Mouse (Mus musculus) E14TG2a.4 (cell line): Measurements from ENCODE around the gene H1f0.

ENCODE experiments used
- H3K27me3 ChIP-seq: 2 replicates; pipeline ENCODE4 v1.6.1; 2014; ENCODE audit warnings: low read length, control low read depth; ENCODE audit not compliant: insufficient read depth
- H3K36me3 ChIP-seq: 2 replicates; pipeline ENCODE4 v1.6.1; 2014; ENCODE audit warnings: low read length, control low read depth; ENCODE audit not compliant: insufficient read depth
- H3K4me1 ChIP-seq: replicated peaks from 2 replicates; pipeline ENCODE4 v1.6.1; 2014; ENCODE audit warnings: low read depth, low read length, control low read depth
- H3K4me3 ChIP-seq: replicated peaks from 2 replicates; pipeline ENCODE4 v1.5.1; 2014; ENCODE audit warnings: mild to moderate bottlenecking, low read length
- H3K9me3 ChIP-seq: 2 replicates; pipeline ENCODE4 v1.6.1; 2014; ENCODE audit warnings: low read length, control low read depth
- CTCF ChIP-seq: conservative IDR thresholded peaks from 2 replicates; pipeline ENCODE4 v1.5.1; 2014; ENCODE audit warnings: low read length
- NANOG ChIP-seq: IDR thresholded peaks from 2 replicates; pipeline ENCODE4 v1.6.1; 2014; ENCODE audit warnings: borderline replicate concordance, low read length, mixed read lengths
- POU5F1 ChIP-seq: IDR thresholded peaks from 2 replicates; pipeline ENCODE4 v1.6.1; 2014; ENCODE audit warnings: low read length, borderline replicate concordance

H1f0 gene

DNA sequence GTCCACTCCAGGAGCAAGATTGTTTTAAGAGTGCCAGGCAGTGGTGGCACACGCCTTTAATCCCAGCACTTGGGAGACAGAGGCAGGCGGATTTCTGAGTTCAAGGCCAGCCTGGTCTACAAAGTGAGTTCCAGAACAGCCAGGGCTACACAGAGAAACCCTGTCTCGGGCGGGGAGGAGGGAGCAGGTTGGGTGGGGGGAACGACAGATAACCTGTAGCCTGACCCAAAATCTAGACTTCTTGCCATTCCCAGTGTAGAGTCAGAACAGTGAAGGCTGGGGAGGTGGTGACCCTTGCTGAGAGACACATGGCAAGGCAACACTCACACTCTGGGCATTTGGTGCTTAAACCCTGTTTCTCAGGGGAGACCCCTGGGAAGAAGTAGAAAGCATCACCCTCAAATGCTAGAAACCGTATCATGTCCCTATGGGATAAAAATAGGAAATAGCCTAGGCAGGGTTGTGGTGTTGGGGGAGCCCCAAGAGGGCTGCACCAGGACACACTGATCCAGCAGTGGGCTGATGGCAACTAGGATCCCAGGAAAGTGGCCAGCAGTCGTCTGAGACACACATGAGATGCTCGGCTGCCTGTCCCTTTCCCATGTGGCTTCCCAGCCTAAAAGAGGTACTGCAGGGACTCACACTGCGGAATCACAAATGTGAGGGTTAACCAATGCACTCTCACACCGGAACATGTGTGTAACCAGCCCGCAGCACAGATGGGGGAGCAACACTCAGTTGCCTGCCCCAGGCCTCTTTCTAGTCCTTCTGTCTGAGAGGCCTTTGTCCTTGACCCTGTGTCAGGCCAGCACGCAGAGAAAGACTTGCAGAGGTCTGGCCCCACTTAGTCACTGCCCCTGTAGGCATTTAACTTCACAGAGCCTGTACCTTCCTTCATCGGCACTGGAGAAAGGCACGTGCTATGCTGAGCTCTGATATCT, 38.8 kb upstream of the H1f0 start:
- H3K4me3 ChIP-seq, result no peak overlapping the region
- no peaks in the 10 kb centered on the region for H3K27me3 ChIP-seq
- H3K9me3 ChIP-seq, result no peaks in the 10 kb centered on the region
- H3K4me1 ChIP-seq, result peaks cover 80% of the 10 kb centered on the region
- peaks cover 74% of the 10 kb centered on the region for H3K36me3 ChIP-seq
- no peak for TF ChIP-seq NANOG
- TF ChIP-seq CTCF, result no peak
- TF ChIP-seq POU5F1, result no peak

DNA sequence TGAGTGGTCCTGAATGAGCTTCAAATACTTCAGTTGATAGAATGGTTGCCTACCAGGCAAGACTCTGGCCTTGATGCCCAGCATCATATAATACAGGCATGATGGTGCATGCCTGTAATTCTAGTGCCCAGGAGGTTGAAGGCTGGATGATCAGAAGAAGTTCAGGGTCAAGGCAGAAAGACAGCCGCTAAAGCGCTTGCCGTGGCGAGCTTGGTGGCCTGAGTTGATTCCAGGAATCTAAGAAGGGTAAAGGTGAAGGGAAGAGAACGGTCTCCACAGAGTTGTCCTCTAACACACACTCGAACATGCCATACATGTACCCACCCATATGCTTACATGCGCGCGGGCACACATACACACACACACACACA, 38.2 kb upstream of the H1f0 start:
- H3K9me3 ChIP-seq, result no peaks in the 10 kb centered on the region
- peaks cover 81% of the 10 kb centered on the region for H3K36me3 ChIP-seq
- no peaks in the 10 kb centered on the region for H3K27me3 ChIP-seq
- peaks cover 73% of the 10 kb centered on the region for H3K4me1 ChIP-seq
- H3K4me3 ChIP-seq, result no peak overlapping the region
- no peak for TF ChIP-seq POU5F1

DNA sequence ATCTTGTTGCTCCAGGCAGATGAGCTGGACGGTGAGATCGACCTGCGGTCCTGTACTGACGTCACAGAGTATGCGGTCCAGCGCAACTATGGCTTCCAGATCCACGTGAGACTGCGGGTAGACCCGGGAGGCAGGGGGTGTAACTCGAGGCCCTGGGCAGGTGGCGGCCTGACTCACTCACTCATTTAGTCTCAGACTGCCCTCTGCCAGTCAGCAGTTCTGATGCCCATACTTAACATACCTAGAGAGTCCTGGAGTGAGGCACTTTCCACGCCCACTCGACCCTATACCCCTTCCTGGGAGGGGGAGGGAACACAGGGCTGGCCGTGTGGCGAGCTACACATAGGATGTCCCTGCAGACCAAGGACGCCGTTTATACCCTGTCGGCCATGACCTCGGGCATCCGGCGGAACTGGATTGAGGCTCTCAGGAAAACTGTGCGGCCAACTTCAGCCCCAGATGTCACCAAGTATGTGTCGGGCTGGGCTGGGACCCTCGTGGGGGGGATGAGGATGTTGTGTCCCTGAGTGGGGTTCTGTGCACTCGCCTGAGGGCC, 37.2 kb upstream of the H1f0 start:
- peaks cover 88% of the 10 kb centered on the region for H3K36me3 ChIP-seq
- peak overlapping the region; percentile 17; the same call in 1 of the 2 replicates for H3K4me3 ChIP-seq
- TF ChIP-seq CTCF (no peak), NANOG (no peak), POU5F1 (no peak)
- H3K27me3 ChIP-seq, result no peaks in the 10 kb centered on the region
- H3K4me1 ChIP-seq, result peaks cover 67% of the 10 kb centered on the region
- no peaks in the 10 kb centered on the region for H3K9me3 ChIP-seq

DNA sequence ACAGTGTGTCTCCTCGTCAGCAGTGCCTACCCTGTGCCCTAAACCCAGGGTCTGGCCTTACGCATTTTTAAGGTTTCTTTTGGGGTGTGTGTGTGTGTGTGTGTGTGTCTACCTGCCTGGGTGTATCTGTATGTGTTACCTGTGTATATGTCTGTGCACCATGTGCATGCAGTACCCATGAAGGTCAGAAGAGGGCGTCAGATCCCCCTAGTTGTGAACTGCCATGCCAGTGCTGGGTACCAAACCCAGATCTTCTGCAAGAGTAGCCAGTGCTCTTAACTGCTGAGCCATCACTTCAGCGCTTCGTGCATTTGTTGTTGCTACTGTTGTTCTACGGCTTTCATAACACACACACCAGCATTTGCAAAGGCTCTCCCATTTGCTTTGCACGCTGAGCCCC, 36.0 kb upstream of the H1f0 start:
- Histone ChIP-seq H3K4me1 (peaks cover 55% of the 10 kb centered on the region), H3K27me3 (no peaks in the 10 kb centered on the region), H3K36me3 (peaks cover 90% of the 10 kb centered on the region), H3K9me3 (no peaks in the 10 kb centered on the region), H3K4me3 (peak overlapping the region; percentile 62)
- peak; percentile 58 for TF ChIP-seq CTCF
- no peak for TF ChIP-seq NANOG
- no peak for TF ChIP-seq POU5F1

DNA sequence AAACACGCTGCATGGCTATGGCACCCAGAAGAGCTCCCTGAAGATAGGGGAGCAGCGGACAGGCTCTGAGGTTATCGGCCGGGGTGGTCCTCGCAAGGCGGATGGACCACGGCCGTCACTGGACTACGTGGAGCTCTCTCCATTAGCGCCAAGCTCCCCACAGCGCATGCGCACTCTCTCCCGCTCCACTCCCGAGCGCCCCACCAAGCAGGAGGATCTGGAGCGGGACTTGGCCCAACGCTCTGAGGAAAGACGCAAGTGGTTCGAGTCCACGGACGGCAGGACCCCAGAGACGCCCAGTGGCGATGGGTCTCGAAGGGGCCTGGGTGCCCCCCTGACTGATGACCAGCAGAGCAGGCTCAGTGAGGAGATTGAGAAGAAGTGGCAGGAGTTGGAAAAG, 35.3 kb upstream of the H1f0 start:
- TF ChIP-seq POU5F1 (no peak), CTCF (no peak), NANOG (no peak)
- Histone ChIP-seq H3K36me3 (peaks cover 87% of the 10 kb centered on the region), H3K4me3 (peak overlapping the region; percentile 62), H3K27me3 (no peaks in the 10 kb centered on the region), H3K4me1 (peaks cover 51% of the 10 kb centered on the region), H3K9me3 (no peaks in the 10 kb centered on the region)

DNA sequence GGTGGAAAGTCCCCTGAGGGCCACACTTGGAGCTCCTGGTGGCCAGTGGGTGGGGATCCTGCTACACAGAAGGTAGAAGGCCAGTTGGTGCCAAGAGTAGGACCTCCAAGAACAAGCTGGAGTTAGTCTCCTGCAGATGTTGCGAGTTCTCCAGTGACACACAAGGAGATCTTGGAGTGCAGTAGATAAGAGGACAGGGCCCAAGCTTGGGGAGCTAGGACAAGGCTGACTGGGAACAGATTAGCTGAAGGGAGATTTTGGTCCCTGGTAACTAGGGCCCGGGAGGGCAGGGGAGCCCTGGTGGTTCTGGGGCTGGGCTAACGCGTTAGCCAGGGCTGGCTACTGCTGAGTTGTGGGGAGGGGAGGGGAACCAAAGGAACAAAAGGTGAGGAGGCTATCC, 32.3 kb upstream of the H1f0 start:
- no peaks in the 10 kb centered on the region for H3K27me3 ChIP-seq
- peaks cover 74% of the 10 kb centered on the region for H3K36me3 ChIP-seq
- no peak for TF ChIP-seq CTCF
- H3K9me3 ChIP-seq, result no peaks in the 10 kb centered on the region
- peaks cover 58% of the 10 kb centered on the region for H3K4me1 ChIP-seq
- no peak overlapping the region for H3K4me3 ChIP-seq

DNA sequence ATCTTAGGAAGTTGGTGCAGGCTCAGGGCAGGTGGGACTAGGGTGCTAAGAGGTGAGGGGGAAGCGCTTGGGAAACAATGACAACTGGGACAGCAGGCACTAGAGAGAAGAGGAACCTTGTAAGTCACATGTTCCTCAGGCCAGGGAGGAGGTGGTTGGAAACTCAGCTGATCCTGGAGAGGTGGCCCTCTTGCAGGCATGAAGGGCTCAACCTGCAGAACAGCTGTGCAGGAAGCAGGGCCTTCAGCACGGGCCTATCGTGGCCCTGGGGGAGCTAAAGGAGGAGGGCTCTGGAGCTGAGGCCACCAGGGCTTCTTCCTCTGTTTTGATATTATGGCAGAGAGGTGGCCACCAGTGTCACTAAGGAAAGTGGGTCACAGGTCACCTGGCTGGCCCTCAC, 31.6 kb upstream of the H1f0 start:
- Histone ChIP-seq H3K36me3 (peaks cover 74% of the 10 kb centered on the region), H3K27me3 (no peaks in the 10 kb centered on the region)

DNA sequence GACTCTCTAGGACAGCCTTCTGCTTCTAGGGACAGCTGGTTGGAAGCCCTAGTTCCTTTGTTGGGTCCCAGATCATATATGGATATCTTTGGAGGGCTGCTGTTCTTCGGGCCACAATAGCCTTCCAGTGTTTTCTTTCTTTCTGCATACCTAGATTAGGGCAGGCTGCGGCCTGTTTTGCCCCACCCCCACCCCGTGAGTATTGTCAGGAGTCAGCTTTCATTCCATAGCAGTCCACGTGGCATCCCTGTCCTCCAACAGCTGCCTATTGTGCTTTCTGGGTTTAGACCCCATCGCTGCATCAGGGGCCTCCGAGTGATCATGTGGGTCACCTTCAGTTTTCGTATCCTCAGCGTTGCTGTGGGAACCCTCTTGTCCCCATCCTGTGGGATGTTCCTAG, 29.9 kb upstream of the H1f0 start:
- no peaks in the 10 kb centered on the region for H3K27me3 ChIP-seq
- H3K4me3 ChIP-seq, result no peak overlapping the region
- H3K36me3 ChIP-seq, result peaks cover 65% of the 10 kb centered on the region
- TF ChIP-seq NANOG (no peak), POU5F1 (no peak), CTCF (no peak)
- no peaks in the 10 kb centered on the region for H3K9me3 ChIP-seq
- H3K4me1 ChIP-seq, result peaks cover 57% of the 10 kb centered on the region

More for the DNA sequence above, 31.6 kb upstream of the H1f0 start:
- H3K4me1 ChIP-seq, result peaks cover 57% of the 10 kb centered on the region
- H3K4me3 ChIP-seq, result no peak overlapping the region
- TF ChIP-seq NANOG (no peak), CTCF (no peak), POU5F1 (no peak)
- H3K9me3 ChIP-seq, result no peaks in the 10 kb centered on the region

DNA sequence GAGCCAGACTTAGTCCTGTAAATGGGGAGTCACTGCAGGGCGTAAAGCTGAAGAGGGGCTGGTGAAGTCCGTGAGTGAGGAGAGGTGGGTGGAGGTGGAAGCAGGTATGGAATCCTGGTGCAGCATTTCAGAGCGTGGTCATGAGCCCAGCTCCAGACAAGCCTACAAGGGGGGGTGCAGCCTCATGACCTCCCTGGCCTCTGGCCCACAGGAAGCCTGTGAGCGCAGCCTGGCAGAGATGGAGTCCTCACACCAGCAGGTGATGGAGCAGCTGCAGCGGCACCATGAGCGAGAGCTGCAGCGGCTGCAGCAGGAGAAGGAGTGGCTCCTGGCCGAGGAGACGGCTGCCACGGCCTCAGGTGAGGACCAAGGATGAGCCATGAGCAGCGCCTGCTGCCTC, 28.7 kb upstream of the H1f0 start:
- no peaks in the 10 kb centered on the region for H3K9me3 ChIP-seq

More for the DNA sequence above, 28.7 kb upstream of the H1f0 start:
- no peak for TF ChIP-seq POU5F1
- TF ChIP-seq NANOG, result no peak
- H3K4me3 ChIP-seq, result no peak overlapping the region
- peaks cover 63% of the 10 kb centered on the region for H3K4me1 ChIP-seq
- H3K27me3 ChIP-seq, result no peaks in the 10 kb centered on the region
- H3K36me3 ChIP-seq, result peaks cover 65% of the 10 kb centered on the region
